Mouse (Mus musculus) limb, embryonic 14.5 days (tissue): ENCODE results near the gene Rbms1. TPM values are rescaled to one million over a fixed set of nuclear protein-coding genes. Genes with fewer than 3 reads are reported as not detected.
A peak's percentile ranks its signal among the peaks of the same experiment; 100 is the strongest.

ENCODE experiments used
- ATAC-seq: fragments of 200-750 bp; cut with Nextera tagmentation; 2 replicates; pipeline ENCODE4 v1.8.0; 2017; ENCODE audit warnings: low read depth, moderate number of reproducible peaks, moderate TSS enrichment; ENCODE audit not compliant: low FRiP score
- DNase-seq: peaks from one replicate; pipeline ENCODE4 v3.0.0-alpha.2; 2015; ENCODE audit warnings: low spot score
- H3K27ac ChIP-seq: fragments of 300-500 bp; sonication (generic); replicated peaks from 2 replicates; pipeline ENCODE4 v1.5.1; 2014; ENCODE audit warnings: low read depth, mild to moderate bottlenecking, low read length, moderate library complexity, mixed read lengths
- H3K27me3 ChIP-seq: fragments of 300-500 bp; sonication (generic); 2 replicates; pipeline ENCODE4 v1.6.1; 2014; ENCODE audit warnings: low read length, mixed read lengths; ENCODE audit not compliant: control insufficient read depth, insufficient read depth
- H3K36me3 ChIP-seq: fragments of 300-500 bp; sonication (generic); 2 replicates; pipeline ENCODE4 v1.6.1; 2014; ENCODE audit warnings: mild to moderate bottlenecking, low read length, moderate library complexity, mixed read lengths; ENCODE audit not compliant: control insufficient read depth, insufficient read depth
- H3K4me1 ChIP-seq: fragments of 300-500 bp; sonication (generic); 2 replicates; pipeline ENCODE4 v1.6.1; 2014; ENCODE audit warnings: antibody characterized with exemption, low read length, mixed read lengths; ENCODE audit not compliant: control insufficient read depth, insufficient read depth
- H3K4me2 ChIP-seq: fragments of 300-500 bp; sonication (generic); replicated peaks from 2 replicates; pipeline ENCODE4 v1.6.1; 2014; ENCODE audit warnings: low read depth, mild to moderate bottlenecking, low read length, moderate library complexity; ENCODE audit not compliant: severe bottlenecking
- H3K4me3 ChIP-seq: fragments of 300-500 bp; sonication (generic); replicated peaks from 2 replicates; pipeline ENCODE4 v1.5.1; 2014; ENCODE audit warnings: low read length
- H3K9ac ChIP-seq: fragments of 300-500 bp; sonication (generic); 2 replicates; pipeline ENCODE4 v1.6.1; 2014; ENCODE audit warnings: mild to moderate bottlenecking, low read depth, low read length, moderate library complexity; ENCODE audit not compliant: severe bottlenecking
- H3K9me3 ChIP-seq: fragments of 300-500 bp; sonication (generic); 2 replicates; pipeline ENCODE4 v1.6.1; 2016; ENCODE audit warnings: low read length; ENCODE audit not compliant: control insufficient read depth
- POLR2A ChIP-seq: fragments of 200-500 bp; IDR thresholded peaks from 2 replicates; pipeline ENCODE4 v1.8.0; 2012; ENCODE audit warnings: inconsistent platforms, mild to moderate bottlenecking, moderate library complexity, borderline replicate concordance; ENCODE audit not compliant: insufficient read depth, insufficient read length; ENCODE audit errors: extremely low read depth
- WGBS: fragments of 180-500 bp; shearing (Covaris S2); extraction: QIAGEN DNeasy Blood & Tissue Kit; methylation state at CpG from one replicate; pipeline ENCODE4 v1.1.7; 2014; 5-methylcytosine and 5-hydroxymethylcytosine counted together
- polyA plus RNA-seq, 2 experiments: library from polyadenylated mRNA; depleted of rRNA in 1 of 2; stranded (reverse) in 1 of 2; unstranded in 1 of 2; fragments of >200 nt; fragmentation: Nextera tagmentation in 1 of 2; extraction: Ambion mirVana in 1 of 2; gene quantifications; 2 replicates each; pipeline versions ENCODE4 v1.2.1 to v1.2.3; 2012 to 2014

Gene Rbms1
- polyA plus RNA-seq, 2 experiments, result 84.9 to 118 TPM

GRCm38 (mm10) chr2:60870450-60870849 lies 92.5 kb downstream of the Rbms1 start:
- ATAC-seq, result peak; percentile 35; the same call in 1 of the 2 replicates
- H3K9ac ChIP-seq, result no peak overlapping the region
- WGBS, result 48% methylated on average over 4 of the region's 4 CpGs
- peaks cover 16% of the 10 kb centered on the region for H3K4me1 ChIP-seq
- H3K4me2 ChIP-seq, result no peak overlapping the region
- no peaks in the 10 kb centered on the region for H3K36me3 ChIP-seq
- H3K4me3 ChIP-seq, result no peak overlapping the region
- H3K27ac ChIP-seq, result no peak overlapping the region
- H3K9me3 ChIP-seq, result no peaks in the 10 kb centered on the region
- no peak for TF ChIP-seq POLR2A
- no peaks in the 10 kb centered on the region for H3K27me3 ChIP-seq
- no peak for DNase-seq

DNA sequence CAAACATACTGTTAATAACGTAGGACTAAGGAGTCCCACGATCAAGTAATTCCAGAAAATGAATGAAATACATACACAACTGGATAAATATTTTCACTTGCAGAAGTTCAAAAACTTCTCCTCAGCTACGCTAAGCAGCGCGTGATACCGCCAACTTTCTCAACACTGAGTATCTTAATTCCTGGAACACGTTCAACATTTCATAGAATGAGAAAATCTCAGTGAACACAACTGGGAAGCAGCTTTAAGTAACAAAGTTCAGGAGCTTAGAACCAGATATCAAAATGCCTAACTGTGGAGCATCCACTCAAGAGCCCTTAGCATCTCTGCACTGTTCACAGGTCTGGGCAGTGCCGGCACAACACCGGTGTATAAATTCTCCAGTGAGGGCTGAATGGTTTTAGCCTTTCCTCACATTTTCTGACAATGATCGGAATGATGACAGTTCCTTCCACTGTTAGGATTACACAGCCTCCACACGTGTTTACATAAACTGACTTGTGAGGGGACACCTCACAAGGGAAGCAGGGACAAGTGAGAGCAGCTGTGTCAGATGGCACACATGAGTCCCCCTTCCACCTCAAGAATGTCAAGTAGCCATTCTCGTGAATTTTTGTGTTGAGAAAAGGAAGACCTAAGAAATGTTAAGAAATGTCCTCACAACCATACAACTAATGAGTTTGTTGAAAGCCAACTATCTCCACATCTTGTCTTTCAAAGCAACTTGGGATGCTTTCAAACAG lies 93.8 kb downstream of the Rbms1 start:
- 86% methylated on average over 12 of the region's 12 CpGs for WGBS
- no peak for DNase-seq
- Histone ChIP-seq H3K4me1 (peaks cover 23% of the 10 kb centered on the region), H3K9ac (no peak overlapping the region), H3K36me3 (no peaks in the 10 kb centered on the region), H3K4me2 (no peak overlapping the region), H3K27me3 (no peaks in the 10 kb centered on the region), H3K4me3 (no peak overlapping the region), H3K27ac (no peak overlapping the region), H3K9me3 (no peaks in the 10 kb centered on the region)
- no peak for ATAC-seq
- no peak for TF ChIP-seq POLR2A

DNA sequence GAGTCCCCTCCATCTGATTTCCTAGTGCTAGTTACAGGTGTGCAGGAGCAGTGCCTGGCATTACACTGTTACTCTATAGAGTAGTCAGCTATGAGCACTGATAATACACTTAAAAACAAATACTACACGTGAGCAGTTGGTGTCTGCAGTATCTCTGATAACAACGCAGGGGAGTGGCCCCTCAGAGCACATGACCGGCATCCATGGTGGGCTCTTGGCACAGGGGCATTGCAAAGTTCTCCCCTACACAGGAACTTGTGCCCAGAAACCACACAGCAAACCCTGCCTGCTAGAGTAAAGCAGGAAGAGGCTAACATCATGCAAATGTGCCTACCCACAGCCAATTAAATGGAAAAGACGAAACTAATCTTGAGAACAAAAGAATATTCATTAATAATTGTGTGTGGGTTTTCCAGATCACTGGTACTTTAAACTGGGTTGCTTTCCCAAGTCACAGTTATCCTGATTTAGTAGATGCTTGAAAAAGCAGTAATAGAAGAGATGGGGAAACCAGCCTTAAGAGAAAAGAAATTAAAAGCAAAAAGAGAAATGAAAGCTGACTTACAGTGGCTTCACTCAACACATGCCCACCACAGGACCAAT lies 94.8 kb downstream of the Rbms1 start:
- WGBS, result 87% methylated on average over 4 of the region's 4 CpGs
- peaks cover 33% of the 10 kb centered on the region for H3K4me1 ChIP-seq
- H3K4me3 ChIP-seq, result no peak overlapping the region
- no peaks in the 10 kb centered on the region for H3K9me3 ChIP-seq
- no peak overlapping the region for H3K4me2 ChIP-seq
- TF ChIP-seq POLR2A, result no peak
- H3K36me3 ChIP-seq, result no peaks in the 10 kb centered on the region
- H3K27ac ChIP-seq, result no peak overlapping the region
- H3K27me3 ChIP-seq, result no peaks in the 10 kb centered on the region
- no peak for DNase-seq
- H3K9ac ChIP-seq, result no peak overlapping the region
- ATAC-seq, result no peak

DNA sequence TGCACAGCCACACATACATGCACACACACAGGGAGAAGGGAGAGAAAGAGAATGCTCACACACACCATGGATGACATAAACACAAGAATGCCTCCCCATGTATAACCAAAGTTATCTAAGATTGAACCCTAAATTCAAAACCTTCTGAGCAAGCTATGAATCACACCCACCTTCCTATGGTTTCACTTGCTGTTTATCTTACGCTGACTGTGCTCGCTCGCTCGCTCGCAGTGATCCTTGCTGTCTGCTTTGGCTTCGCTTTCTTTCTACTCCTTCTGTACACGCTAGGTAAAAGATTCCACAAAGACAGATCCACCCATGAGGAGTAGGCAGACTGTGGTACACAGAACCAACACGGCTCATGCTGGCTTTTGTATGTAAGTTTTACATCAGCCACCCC lies 95.7 kb downstream of the Rbms1 start:
- Histone ChIP-seq H3K4me1 (peaks cover 33% of the 10 kb centered on the region), H3K4me3 (no peak overlapping the region)
- WGBS, result 98% methylated on average over 8 of the region's 8 CpGs

GRCm38 (mm10) chr2:60865869-60866268 lies 97.1 kb downstream of the Rbms1 start:
- ATAC-seq (no peak), DNase-seq (no peak)
- H3K4me2 ChIP-seq, result no peak overlapping the region
- H3K27ac ChIP-seq, result no peak overlapping the region
- H3K27me3 ChIP-seq, result no peaks in the 10 kb centered on the region
- no peak for TF ChIP-seq POLR2A
- 63% methylated on average over 1 of the region's 1 CpGs for WGBS
- peaks cover 26% of the 10 kb centered on the region for H3K4me1 ChIP-seq
- 0 out of 2 replicates have a peak, but pooled peaks cover 5% of the 10 kb centered on the region for H3K9me3 ChIP-seq
- no peak overlapping the region for H3K9ac ChIP-seq
- no peaks in the 10 kb centered on the region for H3K36me3 ChIP-seq
- no peak overlapping the region for H3K4me3 ChIP-seq

More for the DNA sequence above, 95.7 kb downstream of the Rbms1 start:
- ATAC-seq (no peak), DNase-seq (no peak)
- Histone ChIP-seq H3K4me2 (no peak overlapping the region), H3K27ac (no peak overlapping the region), H3K9ac (no peak overlapping the region), H3K9me3 (no peaks in the 10 kb centered on the region), H3K36me3 (no peaks in the 10 kb centered on the region), H3K27me3 (no peaks in the 10 kb centered on the region)
- TF ChIP-seq POLR2A, result no peak
